Mouse (Mus musculus) left cerebral cortex, adult 11 months (tissue): Measurements from ENCODE around the gene Ece1.
A peak's percentile ranks its signal among the peaks of the same experiment; 100 is the strongest.
"Not testable (repeated sequence)": the region's sequence is repeated elsewhere in the genome, so short reads cannot be mapped to it uniquely, and the experiment has no call there.

ENCODE experiments used
- DNase-seq: peaks from one replicate; pipeline ENCODE4 v3.0.0; 2022; ENCODE audit warnings: low spot score

Gene Ece1

DNA sequence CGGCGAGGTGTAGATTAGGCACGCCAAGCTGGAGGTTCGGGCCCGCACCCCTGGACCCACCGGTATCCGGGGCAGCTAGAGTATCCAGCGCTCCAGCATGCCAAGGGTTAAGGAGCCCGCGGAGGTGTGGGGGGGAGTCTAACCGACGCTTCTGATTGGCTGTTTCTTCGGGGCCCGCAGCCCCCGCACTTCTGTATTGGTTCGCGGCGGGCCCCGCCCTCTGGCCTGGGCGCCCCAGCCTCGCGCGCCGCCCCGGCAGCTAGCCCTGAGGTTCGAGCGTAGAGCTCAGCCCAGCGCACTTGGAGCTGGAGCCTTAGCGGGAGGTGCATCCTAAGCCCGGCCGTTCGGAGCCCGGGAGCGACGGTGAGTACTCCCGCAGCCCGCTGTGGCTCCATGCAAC, at the start of gene Ece1:
Gene Ece1, plus strand, starts transcription at position 219 of the 400 bp plus-strand sequence.
- peak; percentile 84 for DNase-seq

DNA sequence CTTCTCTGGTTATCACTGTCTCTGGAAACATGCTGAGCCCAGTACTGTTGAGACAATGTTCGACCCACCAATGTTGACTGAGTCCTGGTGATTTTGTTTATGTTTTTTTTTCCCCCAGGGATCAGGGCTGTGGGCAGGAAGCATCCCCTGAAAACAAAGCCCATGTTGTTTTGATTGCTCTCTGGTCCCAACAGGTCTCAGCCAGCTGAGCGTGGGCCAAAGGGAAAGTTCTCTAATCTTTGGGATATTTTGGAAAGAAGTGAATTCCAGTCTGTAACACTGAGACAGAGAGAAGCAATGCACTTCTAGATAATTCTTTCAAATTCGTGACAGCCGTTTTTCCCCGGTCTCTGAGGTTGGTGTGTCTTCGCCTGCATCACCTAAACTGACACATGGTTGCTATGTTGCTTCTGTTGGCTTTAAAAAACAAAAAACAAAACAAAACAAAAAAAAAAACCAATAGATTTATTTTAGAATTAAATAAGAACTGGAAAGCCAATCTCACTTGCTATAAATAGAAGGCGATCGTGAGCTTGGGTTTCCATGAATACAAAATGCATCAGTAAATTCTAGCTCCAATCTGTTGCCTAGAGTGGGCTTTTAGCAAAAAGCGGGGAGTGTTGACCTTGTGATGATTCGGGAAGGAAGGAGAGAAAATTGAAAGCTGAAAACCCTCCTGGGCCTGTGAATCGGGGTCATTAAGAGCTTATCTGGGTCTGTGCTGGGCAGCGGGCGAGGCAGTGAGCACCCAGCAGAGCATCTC, 48.9 kb upstream of the Ece1 start:
- no peak for DNase-seq

DNA sequence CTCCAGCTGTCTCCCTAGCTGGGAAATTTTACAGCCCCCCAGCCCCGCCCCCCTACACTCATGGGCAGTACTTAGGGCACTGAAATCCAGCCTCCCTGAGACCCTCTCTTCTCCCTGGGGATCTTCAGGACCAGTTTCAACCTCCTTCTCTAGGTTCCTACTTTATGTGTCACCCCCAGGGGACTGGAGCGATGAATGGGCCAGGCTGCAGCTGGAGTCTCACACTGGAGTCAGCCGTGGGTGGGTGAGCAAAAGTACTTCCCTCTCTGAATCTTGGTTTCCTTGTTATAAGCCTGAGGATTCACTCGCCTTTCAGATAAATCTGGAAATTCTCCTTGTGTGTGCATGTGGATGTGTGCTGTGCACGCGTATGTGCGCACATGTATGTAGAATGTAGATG, 47.9 kb upstream of the Ece1 start:
- no peak for DNase-seq

DNA sequence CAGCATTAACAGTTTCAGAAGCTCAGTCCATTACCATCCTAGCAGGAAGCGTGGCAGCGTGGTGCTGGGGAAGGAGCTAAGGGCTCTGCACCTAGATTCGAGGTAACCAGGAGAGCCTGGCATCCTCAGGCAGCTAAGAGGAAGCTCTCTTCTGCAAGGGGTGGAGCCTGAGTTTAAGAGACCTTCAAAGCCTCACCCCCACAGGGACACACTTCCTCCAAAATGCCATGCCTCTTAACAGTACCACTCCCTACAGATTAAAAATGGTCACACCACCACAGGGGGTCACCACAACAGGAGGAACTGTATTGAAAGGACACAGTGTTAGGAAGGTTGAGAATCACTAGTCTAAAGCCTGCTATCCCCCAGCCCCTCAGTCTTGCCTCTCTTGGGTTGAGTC, 46.6 kb upstream of the Ece1 start:
- DNase-seq = no peak

DNA sequence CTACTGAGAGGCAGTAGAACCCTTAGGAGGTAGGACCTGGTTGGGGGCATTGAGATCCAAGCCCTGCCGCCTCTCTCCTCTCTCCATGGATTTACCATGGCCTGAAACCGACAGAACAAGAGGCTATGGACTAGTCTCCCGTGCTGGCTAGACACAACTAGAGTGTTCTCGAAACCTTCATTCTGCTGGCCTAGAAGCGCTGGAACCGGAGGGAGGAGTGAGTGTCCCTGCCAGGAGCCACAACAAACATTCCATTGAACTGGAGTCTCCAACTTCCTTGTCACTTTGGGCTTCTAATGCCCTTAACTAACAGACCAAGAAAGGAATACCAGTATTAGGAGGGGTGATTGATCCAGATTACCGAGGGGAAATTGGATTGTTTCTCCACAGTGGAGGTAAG, 45.8 kb upstream of the Ece1 start:
- DNase-seq = no peak

DNA sequence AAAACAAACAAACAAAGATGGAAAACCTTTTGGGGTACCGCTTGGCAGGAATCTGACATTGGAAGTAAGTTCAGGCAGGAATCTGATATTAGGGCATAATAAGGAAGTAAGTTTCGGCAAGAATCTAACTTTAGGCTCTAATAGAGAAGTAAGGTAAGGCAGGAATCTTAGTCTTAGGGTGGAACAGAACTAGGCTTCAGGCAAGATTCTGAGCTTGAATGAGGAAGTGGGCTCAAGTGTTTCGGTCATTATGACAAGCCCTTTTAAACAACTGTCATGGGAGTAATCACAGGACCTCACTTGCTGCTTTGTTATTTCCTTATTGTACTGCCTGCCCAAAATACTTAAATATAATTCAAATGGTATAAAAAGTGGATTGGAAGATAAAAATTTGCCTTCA, 43.7 kb upstream of the Ece1 start:
- DNase-seq = no peak

DNA sequence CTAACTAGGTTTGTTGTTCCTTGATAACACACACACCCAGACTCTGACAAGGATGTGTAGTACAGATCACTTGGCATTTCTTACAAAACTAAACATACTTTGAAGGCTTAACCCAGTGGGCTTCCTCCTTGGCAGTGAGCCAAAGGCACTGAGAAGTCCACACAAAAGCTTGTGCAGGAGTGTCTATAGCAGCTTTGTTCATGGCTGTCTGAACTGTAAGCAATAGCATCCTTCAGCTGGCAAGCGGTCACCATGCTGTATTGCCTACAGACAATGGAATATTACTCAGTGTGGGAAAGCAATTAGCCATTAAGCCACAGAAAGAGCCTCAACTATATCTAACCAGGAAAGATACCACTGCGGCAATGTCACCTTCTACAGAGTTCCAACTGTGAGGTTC, 42.5 kb upstream of the Ece1 start:
- no peak for DNase-seq

DNA sequence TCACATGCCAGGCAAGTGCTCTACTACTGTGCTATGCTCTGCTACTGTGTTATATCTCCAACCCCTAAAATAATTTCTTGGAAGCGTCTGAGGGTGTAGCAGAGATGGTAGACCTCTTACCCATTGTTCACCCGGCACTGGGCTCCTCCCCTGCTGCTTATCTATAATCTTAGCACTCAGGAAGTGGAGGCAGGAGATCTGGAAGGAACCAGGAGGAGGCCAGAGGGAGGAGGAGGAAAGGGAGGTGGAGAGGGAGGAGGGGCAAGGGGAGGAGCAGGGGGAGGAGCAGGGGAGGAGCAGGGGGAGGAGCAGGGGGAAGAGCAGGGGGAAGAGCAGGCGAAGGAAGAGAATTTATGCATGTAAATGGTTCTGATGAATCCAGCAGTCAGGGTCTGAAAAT, 41.3 kb upstream of the Ece1 start:
- no peak for DNase-seq

DNA sequence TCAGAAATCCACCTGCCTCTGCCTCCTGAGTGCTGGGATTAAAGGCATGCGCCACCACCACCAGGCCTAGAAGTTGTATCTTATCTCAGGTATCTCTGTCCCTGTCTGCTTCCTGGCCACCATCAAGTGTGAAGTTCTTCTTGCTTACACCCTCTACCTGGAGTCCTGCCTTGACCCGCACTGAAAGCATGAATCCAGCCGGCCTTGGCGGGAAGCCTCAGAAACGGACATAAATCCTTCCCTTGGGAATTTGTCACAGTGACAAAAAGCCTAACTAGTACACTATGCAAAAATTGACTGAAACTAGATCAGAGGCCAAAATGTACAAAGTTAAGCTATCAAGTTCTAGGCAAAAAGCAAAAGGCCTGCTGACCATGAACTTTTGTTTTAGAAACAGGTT, 39.5 kb upstream of the Ece1 start:
- DNase-seq = no peak

DNA sequence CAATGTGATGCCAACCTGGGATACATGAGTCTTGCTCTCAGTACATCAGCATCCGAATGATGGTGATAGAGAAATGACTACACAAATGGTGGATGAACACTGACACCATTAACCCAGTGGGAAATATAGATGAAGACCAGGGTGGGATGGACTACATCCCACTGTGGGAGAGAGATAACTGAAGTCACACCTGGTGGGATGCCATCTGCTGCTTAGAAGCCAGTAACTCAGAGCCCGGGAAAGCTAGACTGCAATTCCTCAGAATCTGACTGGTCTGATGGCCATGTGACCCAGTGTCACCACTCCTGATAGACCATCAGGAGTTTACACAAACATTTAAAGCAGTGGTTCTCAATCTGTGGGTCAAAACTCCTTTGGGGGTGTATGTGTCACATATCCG, 38.5 kb upstream of the Ece1 start:
- DNase-seq = no peak

DNA sequence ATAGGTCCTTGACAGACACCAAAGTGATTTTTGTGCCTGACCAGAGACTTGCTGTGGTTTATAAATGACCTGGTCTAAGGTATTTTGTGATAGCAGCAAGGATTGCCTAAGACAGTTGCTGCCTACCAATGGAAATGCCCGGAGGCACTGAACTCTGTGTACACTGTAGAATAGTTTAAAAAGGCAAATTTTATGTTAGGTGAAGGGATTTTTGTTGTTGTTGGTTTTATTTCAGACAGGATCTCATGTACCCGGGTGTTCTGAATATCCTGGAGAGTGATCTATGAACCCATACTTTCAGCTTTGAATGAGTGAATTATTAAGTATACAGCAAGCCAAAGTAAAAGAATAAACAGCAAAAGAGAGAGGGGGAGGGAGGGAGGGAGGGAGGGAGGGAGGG, 37.2 kb upstream of the Ece1 start:
- DNase-seq = no peak

DNA sequence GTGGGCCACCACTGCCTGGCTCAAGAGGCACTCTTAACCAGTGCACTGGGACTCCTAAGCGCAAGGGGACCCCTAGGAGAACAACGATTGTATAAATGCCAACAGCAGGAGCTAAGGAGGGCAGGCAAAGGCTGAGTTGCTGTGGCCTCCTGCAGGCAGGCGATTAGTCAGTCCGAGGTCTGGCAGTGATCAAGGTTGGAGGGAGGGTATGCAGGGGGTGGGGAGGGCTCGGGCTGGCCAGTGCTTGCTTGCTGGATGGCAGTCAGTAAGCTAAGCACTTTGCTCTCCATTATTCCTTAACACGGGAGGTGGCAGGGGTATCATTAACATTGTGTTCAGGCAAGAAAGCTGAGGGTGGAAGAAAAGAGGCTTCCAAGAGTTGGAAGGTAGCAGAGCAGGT, 31.7 kb upstream of the Ece1 start:
- no peak for DNase-seq

DNA sequence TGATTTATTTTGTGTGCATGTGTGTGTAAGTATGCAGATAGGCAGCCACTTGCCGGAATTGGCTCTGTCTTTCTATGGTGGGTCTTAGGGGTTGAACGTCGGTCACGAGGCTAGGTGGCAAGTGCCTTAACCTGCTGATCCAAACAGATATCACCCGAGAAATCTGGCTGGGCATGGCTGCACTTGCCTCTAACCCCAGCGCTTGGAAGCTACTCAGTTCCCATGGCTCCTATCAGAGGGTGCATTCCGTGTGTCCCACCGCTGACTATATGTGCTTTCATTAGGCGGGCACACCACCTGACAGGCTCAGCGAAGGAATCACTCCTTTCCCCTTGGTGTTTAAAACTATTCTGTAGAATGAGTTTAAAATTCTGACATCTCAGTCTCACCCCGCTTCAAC, 30.4 kb upstream of the Ece1 start:
- no peak for DNase-seq

DNA sequence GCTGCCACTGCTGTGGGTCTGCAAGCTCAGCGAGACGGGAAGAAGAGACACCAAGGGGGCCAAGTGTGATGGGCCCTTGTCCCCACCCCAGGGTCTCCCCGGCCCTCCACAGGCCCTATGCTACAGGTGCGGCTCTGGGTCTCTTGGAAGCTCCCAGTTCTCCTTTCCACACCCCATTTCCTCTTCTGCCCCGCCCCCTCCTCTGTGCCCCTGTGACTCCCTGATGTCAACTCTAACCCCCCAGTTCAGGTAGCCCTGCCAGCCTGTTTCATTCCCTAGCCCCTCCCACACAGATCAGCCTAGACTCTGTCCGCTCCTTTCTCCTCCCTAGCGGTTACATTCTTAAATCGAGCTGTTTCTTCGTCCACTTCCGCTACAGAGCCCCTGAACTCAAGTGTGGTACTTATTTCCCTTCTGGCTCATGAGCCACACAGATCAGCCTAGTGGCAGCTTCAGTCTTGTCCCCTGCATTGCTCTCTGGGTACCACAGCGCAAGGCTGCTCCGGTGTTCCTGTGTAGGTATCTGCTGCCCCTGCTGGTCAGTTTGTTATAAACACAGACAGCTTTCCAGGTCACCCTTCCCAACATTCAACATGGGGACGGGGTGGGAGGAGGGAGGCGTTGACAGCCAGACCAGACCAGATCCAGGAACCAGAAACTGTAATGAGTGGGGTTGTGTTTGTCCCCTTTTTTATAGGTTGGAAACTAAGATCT, 26.3 kb upstream of the Ece1 start:
- peak; percentile 79 for DNase-seq

DNA sequence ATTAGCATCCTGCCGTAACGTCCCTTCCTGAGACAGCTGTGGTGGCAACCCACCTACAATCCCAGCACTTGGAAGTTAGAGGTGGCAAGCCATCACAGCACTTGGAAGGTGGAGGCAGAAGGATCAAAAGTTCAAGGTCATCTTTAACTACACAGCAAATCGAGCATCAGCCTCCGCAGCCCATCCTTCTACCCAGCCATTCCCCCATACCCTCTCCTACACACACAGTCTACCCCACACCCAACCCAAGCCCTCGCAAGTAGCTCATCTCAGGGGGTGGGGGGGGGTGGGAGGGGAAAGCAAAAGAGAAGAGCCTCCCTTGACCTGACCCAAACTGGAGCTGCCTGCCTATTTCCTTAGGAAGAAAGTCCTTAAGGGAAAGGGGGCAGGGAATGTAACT, 25.3 kb upstream of the Ece1 start:
- DNase-seq = no peak

DNA sequence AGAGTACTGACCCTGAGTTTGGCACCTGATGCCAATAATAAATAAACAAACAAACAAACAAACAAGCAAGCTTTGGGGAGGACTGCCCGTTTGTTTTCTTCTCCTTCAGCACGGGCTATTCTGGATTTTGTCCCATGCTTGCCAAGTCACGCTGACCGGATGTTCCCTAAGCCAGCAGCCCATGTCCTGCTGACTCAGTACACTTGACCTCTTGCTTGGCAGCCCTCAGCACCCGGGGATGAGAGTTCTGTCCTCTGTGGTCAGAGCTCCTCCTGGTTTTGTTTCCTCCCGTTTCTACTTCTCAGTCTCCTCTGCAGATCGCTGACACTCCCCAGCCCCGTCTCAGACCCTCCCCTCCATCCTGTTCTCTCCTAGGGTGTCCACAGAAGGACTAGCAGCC, 24.2 kb upstream of the Ece1 start:
- no peak for DNase-seq

DNA sequence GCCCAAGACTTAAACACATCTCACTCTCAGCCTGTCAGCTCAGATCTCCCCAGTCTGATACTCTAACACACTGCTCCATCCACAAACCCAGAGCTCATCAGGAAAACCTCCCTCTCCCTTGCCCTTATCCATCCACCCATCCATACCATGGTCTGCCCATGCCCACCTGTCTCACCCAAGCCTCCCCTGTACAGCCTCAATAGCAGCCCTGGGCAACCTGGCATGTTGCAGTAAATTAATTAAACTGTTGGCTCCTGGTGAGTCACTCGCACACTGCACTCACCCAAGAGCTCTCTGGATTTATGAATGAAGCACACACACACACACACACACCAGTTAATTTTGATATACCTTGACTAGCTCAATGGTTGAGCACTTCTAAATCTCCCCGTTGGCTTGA, 23.2 kb upstream of the Ece1 start:
- no peak for DNase-seq

DNA sequence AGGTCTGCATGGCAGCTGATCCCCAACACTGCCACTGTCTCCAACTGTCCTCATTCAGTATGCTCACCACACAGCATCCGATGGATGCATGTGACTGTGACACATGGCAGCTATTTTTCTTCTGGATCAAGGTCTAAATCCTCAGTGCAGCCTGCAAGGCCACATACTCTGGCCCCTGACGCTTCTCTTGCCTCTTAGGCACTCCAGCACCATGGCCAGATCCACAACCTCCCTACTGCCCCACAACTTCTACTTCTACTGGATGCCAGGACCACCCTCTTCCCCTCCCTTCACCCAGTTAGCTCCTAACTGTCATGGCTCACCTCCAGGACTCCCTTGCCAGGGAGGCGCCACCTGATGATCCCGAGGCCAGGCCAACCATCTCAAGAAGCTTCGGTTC, 22.6 kb upstream of the Ece1 start:
- no peak for DNase-seq

DNA sequence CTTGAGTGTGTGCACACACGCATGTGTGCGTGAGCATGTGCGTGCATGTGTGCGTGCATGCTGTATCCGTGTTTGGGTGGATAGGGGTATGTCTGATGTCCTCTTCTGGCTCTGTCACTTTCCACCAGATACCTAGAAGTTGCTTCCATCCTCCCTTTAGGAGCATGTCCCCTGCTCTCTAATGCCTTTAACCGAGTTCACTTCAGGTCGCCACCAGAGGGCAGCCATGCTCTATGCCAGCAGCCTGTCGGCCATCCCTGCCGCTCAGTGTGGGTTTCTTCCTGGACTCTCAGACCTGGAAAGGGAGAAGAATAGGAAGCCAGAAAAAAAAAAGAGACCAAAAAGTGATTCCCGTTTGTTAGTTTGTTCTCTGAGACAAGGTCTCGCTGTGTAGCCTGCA, 17.4 kb upstream of the Ece1 start:
- no peak for DNase-seq

DNA sequence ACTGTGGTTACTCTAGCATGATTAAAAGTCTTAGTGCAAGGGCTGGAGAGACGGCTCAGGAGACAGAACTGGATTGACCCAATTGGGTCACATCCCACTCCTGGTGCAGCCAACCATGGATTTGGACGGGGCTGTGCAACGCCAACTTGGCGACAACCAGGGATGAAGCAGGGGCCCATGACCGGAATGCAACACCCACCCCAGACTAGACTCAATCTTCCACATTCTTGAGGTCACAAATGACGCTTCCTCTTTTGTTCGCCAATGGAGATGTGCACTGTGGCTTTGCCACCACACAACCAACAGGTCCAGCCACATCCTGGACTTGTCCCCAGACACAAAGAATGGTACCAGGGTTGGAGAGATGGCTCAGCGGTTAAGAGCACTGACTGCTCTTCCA, 14.4 kb upstream of the Ece1 start:
- not testable (repeated sequence) for DNase-seq

DNA sequence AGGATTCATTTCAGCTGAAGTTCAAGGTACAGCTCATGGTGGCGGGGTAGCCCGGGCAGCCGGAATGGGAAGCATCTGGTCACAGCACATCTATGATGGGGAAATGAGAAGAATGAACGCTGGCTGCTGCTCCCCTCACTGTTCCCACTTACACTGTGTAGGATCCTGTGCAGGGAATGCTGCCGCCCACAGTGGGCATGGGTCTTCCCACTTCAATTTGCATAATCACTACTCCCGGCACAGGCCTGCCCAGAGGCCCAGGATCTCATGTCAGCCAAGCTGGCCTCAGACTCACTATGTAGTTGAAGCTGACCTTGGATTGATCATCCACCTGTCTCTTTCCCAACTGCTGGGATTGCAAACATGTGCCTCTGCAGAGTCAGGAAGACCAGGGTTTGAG, 11.9 kb upstream of the Ece1 start:
- DNase-seq = no peak

DNA sequence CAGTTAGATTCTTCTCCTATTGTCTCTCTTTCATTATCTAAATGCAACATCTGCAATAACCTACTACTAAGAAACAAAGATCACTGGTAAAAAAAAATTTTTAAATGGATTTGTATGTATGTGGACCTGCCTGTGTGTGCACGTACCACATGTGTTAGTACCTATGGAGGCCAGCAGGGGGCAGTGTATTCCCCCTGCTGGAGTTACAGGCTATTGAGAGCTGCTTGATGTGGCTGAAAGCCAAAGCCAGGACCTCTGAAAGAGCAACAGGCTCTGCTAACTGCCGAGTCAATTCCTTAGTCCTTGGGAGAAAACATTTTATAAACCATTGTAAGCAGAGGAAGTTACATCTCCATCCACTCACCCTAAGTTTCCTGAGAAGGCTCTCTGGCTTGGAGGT, 10.6 kb upstream of the Ece1 start:
- DNase-seq = no peak

DNA sequence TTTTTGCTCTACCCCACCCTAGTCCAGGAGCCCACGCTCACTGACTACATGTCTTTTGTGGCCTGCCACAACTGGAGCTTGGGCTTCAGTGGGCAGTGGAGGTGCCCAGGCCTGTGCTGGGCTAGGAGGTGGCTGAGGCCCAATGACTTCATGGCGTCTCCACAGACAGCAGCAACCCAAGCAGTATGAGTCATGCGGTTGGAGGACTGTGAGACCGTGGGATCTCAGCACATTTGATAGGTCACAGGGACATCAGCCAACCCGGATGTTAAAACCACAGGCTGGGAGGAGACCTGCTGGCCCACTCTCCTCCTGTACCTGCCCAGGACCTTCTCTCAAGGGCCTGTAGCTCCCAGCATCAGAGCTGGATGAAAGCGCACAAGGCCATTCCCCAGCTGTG, 8.2 kb upstream of the Ece1 start:
- DNase-seq = no peak

DNA sequence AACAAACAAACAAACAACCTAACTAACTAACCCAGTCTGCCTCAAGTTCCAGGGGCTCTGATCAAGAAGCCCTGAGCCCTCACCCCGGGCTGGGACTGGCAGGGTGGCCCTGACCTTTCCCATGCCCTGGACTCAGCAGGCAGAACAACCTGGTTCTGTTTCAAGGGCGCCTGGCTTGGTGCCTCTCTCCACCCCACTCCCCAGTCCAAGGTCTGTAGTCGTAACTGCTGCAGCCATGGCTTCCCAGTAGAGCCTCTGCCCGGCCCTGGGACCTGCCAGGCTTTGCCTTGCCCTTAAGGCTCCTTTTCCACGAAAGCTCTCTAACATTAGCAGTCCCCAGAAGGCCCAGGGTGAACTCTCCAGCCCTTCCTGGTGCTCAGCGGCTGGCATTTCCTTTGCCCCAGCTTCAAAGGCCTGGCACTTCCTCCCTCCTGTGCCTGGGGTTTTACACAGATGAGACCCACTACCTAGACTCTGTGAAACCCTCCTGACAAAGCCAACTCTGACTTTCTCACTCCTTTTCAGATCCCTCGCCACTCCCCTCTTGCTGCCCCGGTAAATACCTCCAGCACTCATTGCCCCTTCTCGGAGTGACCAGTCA, 6.2 kb upstream of the Ece1 start:
- no peak for DNase-seq
